Mouse (Mus musculus) ES-Bruce4 (cell line): Measurements from ENCODE around the gene Lrg1.

Experiments used
- EP300 ChIP-seq: IDR thresholded peaks from 2 replicates; pipeline ENCODE4 v1.6.1; 2011; ENCODE audit warnings: low read depth, low read length; ENCODE audit not compliant: insufficient read depth
- POLR2A ChIP-seq: IDR thresholded peaks from one replicate; pipeline ENCODE4 v1.8.1; 2011; ENCODE audit warnings: low read length; ENCODE audit not compliant: insufficient read depth

DNA sequence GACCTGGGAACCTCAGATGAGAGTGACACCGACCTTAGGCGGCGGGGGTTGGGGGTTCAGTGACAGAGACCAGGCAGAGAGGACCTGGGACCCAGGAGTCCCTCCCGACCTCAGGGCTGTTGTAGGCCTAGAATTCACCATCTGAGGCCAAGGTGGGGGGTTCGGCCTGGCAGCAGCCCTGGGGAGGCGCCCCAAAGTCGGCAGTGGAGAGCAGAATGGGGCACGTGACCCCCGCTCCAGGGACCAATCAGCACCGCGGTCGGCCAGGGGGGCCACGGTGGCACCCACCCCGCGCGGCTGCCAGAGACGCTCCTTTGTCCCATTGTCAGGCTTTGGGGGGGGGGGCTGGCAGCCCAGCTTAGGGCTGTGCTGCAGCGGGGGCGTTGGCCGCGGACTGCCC, 17.6 kb upstream of the Lrg1 start:
- TF ChIP-seq POLR2A (no peak), EP300 (no peak)
